Mouse (Mus musculus): ENCODE measurements around the gene Smoc2. TPM values are rescaled to one million over a fixed set of nuclear protein-coding genes. Genes with fewer than 3 reads are reported as not detected.
A peak's percentile ranks its signal among the peaks of the same experiment; 100 is the strongest.

The Smoc2 gene
- polyA plus RNA-seq (2014; fragmentation: Nextera tagmentation; extraction: Ambion mirVana), result 28.0 and 52.3 TPM in 2 replicates

GRCm38 (mm10) chr17:14279177-14279965 is at the start of gene Smoc2:
Gene Smoc2 (plus strand): TSS chr17:14279506.
- H3K27ac ChIP-seq (replicated peaks in 1 of 2; ENCODE audit: control insufficient read depth in 1 of 2, insufficient read depth in 1 of 2, low read depth in 2 of 2, low read length in 2 of 2), result peak within 1 kb of the TSS in 1 of 2 experiments; percentile 37; a peak in 1 of 4 replicates
- H3K4me3 ChIP-seq (ENCODE audit: control insufficient read depth in 1 of 2, insufficient read depth in 1 of 2, low read depth in 1 of 2, low read length in 2 of 2), result peak within 1 kb of the TSS; percentile 50 to 51
- ATAC-seq (ENCODE audit: insufficient number of reproducible peaks, insufficient read depth, low FRiP score, low read depth), result peak; percentile 40; the same call in 1 of the 2 replicates

GRCm38 (mm10) chr17:14230698-14231430 is 48.4 kb upstream of the Smoc2 start:
- Histone ChIP-seq H3K4me1 (ENCODE audit: control insufficient read depth in 2 of 2, insufficient read depth in 2 of 2, low read length in 2 of 2) (no peaks in the 10 kb centered on the region), H3K9me3 (ENCODE audit: control insufficient read depth, low read length) (no peaks in the 10 kb centered on the region), H3K36me3 (ENCODE audit: control insufficient read depth, insufficient read depth, low read length) (no peaks in the 10 kb centered on the region), H3K27me3 (ENCODE audit: control insufficient read depth, insufficient read depth, low read length) (peaks cover 71% of the 10 kb centered on the region), H3K9ac (ENCODE audit: low read length) (no peak overlapping the region), H3K4me2 (ENCODE audit: low read length) (no peak overlapping the region), H3K4me3 (ENCODE audit: control insufficient read depth in 1 of 2, insufficient read depth in 1 of 2, low read depth in 1 of 2, low read length in 2 of 2) (no peak overlapping the region), H3K27ac (replicated peaks in 1 of 2; ENCODE audit: control insufficient read depth in 1 of 2, insufficient read depth in 1 of 2, low read depth in 2 of 2, low read length in 2 of 2) (no peak overlapping the region)
- ATAC-seq (ENCODE audit: insufficient number of reproducible peaks, insufficient read depth, low FRiP score, low read depth), result no peak
- 13% methylated on average over 13 of the region's 13 CpGs for WGBS

More at GRCm38 (mm10) chr17:14279177-14279965, at the start of gene Smoc2:
- H3K4me1 ChIP-seq (ENCODE audit: control insufficient read depth in 2 of 2, insufficient read depth in 2 of 2, low read length in 2 of 2), result peaks cover 8 to 17% of the 10 kb centered on the region in 2 experiments; a peak in 3 of 4 replicates
- no peaks in the 10 kb centered on the region for H3K9me3 ChIP-seq (ENCODE audit: control insufficient read depth, low read length)
- no peaks in the 10 kb centered on the region for H3K36me3 ChIP-seq (ENCODE audit: control insufficient read depth, insufficient read depth, low read length)
- under 1% methylated on average over 39 of the region's 61 CpGs for WGBS
- H3K27me3 ChIP-seq (ENCODE audit: control insufficient read depth, insufficient read depth, low read length), result peaks cover 87% of the 10 kb centered on the region
- peak within 1 kb of the TSS; percentile 85 for H3K4me2 ChIP-seq (ENCODE audit: low read length)
- H3K9ac ChIP-seq (ENCODE audit: low read length), result peak within 1 kb of the TSS; percentile 47; the same call in 1 of the 2 replicates

DNA sequence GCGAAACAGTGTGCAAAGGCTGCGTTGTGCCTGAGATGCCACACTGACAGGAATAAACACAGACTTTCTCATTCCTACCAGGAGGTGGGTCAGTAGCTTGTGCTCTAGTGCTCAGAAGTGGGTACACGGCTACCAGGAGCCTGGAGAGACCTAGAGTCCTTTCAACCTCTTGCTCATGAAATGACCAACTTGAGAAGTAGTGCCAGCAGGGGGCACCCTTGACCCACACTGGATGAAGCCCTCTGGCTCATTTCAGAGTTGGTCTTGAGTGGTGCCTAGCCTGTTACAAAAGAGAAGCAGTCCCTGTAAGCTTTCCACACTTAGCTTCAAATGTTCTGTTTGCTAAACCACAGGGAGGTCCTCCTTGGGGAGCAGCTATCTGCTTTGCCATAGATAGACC is 46.7 kb upstream of the Smoc2 start:
- H3K4me2 ChIP-seq (ENCODE audit: low read length), result no peak overlapping the region
- peaks cover 82% of the 10 kb centered on the region for H3K27me3 ChIP-seq (ENCODE audit: control insufficient read depth, insufficient read depth, low read length)
- H3K4me1 ChIP-seq (ENCODE audit: control insufficient read depth in 2 of 2, insufficient read depth in 2 of 2, low read length in 2 of 2), result no peaks in the 10 kb centered on the region
- no peak for ATAC-seq (ENCODE audit: insufficient number of reproducible peaks, insufficient read depth, low FRiP score, low read depth)
- WGBS, result 49% methylated on average over 3 of the region's 3 CpGs
- no peak overlapping the region for H3K4me3 ChIP-seq (ENCODE audit: control insufficient read depth in 1 of 2, insufficient read depth in 1 of 2, low read depth in 1 of 2, low read length in 2 of 2)
- H3K36me3 ChIP-seq (ENCODE audit: control insufficient read depth, insufficient read depth, low read length), result no peaks in the 10 kb centered on the region
- no peaks in the 10 kb centered on the region for H3K9me3 ChIP-seq (ENCODE audit: control insufficient read depth, low read length)
- no peak overlapping the region for H3K9ac ChIP-seq (ENCODE audit: low read length)
- no peak overlapping the region for H3K27ac ChIP-seq (replicated peaks in 1 of 2; ENCODE audit: control insufficient read depth in 1 of 2, insufficient read depth in 1 of 2, low read depth in 2 of 2, low read length in 2 of 2)

DNA sequence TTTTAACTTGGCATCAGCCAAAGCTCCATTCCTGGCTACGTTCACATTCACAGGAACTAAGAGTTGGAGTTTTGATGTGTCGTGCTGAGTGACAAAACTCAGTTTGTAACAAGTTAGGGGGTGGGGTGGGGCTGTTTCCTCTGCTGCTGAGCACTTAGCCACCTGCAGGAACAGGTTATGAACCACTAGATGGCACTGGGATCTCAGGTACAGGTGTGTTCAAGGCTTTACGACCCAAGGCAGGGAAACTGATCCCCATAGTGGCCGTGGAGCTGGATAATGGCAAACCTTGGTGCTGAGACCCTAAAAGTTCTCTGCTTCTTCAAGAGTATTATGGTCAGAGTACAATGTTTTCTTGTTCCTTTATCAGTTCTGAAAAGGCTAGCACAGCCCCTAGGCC is 45.6 kb upstream of the Smoc2 start:
- Histone ChIP-seq H3K36me3 (ENCODE audit: control insufficient read depth, insufficient read depth, low read length) (no peaks in the 10 kb centered on the region), H3K4me2 (ENCODE audit: low read length) (no peak overlapping the region), H3K27ac (replicated peaks in 1 of 2; ENCODE audit: control insufficient read depth in 1 of 2, insufficient read depth in 1 of 2, low read depth in 2 of 2, low read length in 2 of 2) (no peak overlapping the region), H3K4me3 (ENCODE audit: control insufficient read depth in 1 of 2, insufficient read depth in 1 of 2, low read depth in 1 of 2, low read length in 2 of 2) (no peak overlapping the region), H3K27me3 (ENCODE audit: control insufficient read depth, insufficient read depth, low read length) (peaks cover 83% of the 10 kb centered on the region), H3K4me1 (ENCODE audit: control insufficient read depth in 2 of 2, insufficient read depth in 2 of 2, low read length in 2 of 2) (no peaks in the 10 kb centered on the region), H3K9ac (ENCODE audit: low read length) (no peak overlapping the region), H3K9me3 (ENCODE audit: control insufficient read depth, low read length) (no peaks in the 10 kb centered on the region)
- 26% methylated on average over 4 of the region's 4 CpGs for WGBS
- ATAC-seq (ENCODE audit: insufficient number of reproducible peaks, insufficient read depth, low FRiP score, low read depth), result no peak

GRCm38 (mm10) chr17:14234774-14235389 is 44.4 kb upstream of the Smoc2 start:
- H3K27me3 ChIP-seq (ENCODE audit: control insufficient read depth, insufficient read depth, low read length), result peaks cover 81% of the 10 kb centered on the region
- 57% methylated on average over 12 of the region's 12 CpGs for WGBS
- H3K9ac ChIP-seq (ENCODE audit: low read length), result no peak overlapping the region
- no peaks in the 10 kb centered on the region for H3K4me1 ChIP-seq (ENCODE audit: control insufficient read depth in 2 of 2, insufficient read depth in 2 of 2, low read length in 2 of 2)
- no peaks in the 10 kb centered on the region for H3K36me3 ChIP-seq (ENCODE audit: control insufficient read depth, insufficient read depth, low read length)
- ATAC-seq (ENCODE audit: insufficient number of reproducible peaks, insufficient read depth, low FRiP score, low read depth), result no peak
- H3K27ac ChIP-seq (replicated peaks in 1 of 2; ENCODE audit: control insufficient read depth in 1 of 2, insufficient read depth in 1 of 2, low read depth in 2 of 2, low read length in 2 of 2), result no peak overlapping the region
- no peak overlapping the region for H3K4me2 ChIP-seq (ENCODE audit: low read length)
- no peaks in the 10 kb centered on the region for H3K9me3 ChIP-seq (ENCODE audit: control insufficient read depth, low read length)
- H3K4me3 ChIP-seq (ENCODE audit: control insufficient read depth in 1 of 2, insufficient read depth in 1 of 2, low read depth in 1 of 2, low read length in 2 of 2), result no peak overlapping the region

- H3K27me3 ChIP-seq (ENCODE audit: control insufficient read depth, insufficient read depth, low read length), result peaks cover 68% of the 10 kb centered on the region
- no peak overlapping the region for H3K27ac ChIP-seq (replicated peaks in 1 of 2; ENCODE audit: control insufficient read depth in 1 of 2, insufficient read depth in 1 of 2, low read depth in 2 of 2, low read length in 2 of 2)
- H3K4me3 ChIP-seq (ENCODE audit: control insufficient read depth in 1 of 2, insufficient read depth in 1 of 2, low read depth in 1 of 2, low read length in 2 of 2), result no peak overlapping the region
- H3K4me1 ChIP-seq (ENCODE audit: control insufficient read depth in 2 of 2, insufficient read depth in 2 of 2, low read length in 2 of 2), result no peaks in the 10 kb centered on the region
- H3K9ac ChIP-seq (ENCODE audit: low read length), result no peak overlapping the region
- H3K36me3 ChIP-seq (ENCODE audit: control insufficient read depth, insufficient read depth, low read length), result no peaks in the 10 kb centered on the region
- ATAC-seq (ENCODE audit: insufficient number of reproducible peaks, insufficient read depth, low FRiP score, low read depth), result no peak
- 72% methylated on average over 6 of the region's 6 CpGs for WGBS
- H3K9me3 ChIP-seq (ENCODE audit: control insufficient read depth, low read length), result no peaks in the 10 kb centered on the region
- no peak overlapping the region for H3K4me2 ChIP-seq (ENCODE audit: low read length)
Measured at GRCm38 (mm10) chr17:14237134-14237533, 42.2 kb upstream of the Smoc2 start.

GRCm38 (mm10) chr17:14239960-14240359 is 39.3 kb upstream of the Smoc2 start:
- no peaks in the 10 kb centered on the region for H3K36me3 ChIP-seq (ENCODE audit: control insufficient read depth, insufficient read depth, low read length)
- no peak for ATAC-seq (ENCODE audit: insufficient number of reproducible peaks, insufficient read depth, low FRiP score, low read depth)
- H3K4me1 ChIP-seq (ENCODE audit: control insufficient read depth in 2 of 2, insufficient read depth in 2 of 2, low read length in 2 of 2), result no peaks in the 10 kb centered on the region; a peak in 1 of 4 replicates
- H3K9ac ChIP-seq (ENCODE audit: low read length), result no peak overlapping the region
- peaks cover 52% of the 10 kb centered on the region for H3K27me3 ChIP-seq (ENCODE audit: control insufficient read depth, insufficient read depth, low read length)
- no peak overlapping the region for H3K4me3 ChIP-seq (ENCODE audit: control insufficient read depth in 1 of 2, insufficient read depth in 1 of 2, low read depth in 1 of 2, low read length in 2 of 2)
- H3K27ac ChIP-seq (replicated peaks in 1 of 2; ENCODE audit: control insufficient read depth in 1 of 2, insufficient read depth in 1 of 2, low read depth in 2 of 2, low read length in 2 of 2), result no peak overlapping the region
- 65% methylated on average over 10 of the region's 10 CpGs for WGBS
- no peak overlapping the region for H3K4me2 ChIP-seq (ENCODE audit: low read length)
- H3K9me3 ChIP-seq (ENCODE audit: control insufficient read depth, low read length), result no peaks in the 10 kb centered on the region

All from heart, embryonic 14.5 days (tissue).